Mouse (Mus musculus) lung, adult 2 months (tissue): Measurements from ENCODE around the gene Fbxo41. TPM values are rescaled to one million over a fixed set of nuclear protein-coding genes. Genes with fewer than 3 reads are reported as not detected.
"Not testable (repeated sequence)": the region's sequence is repeated elsewhere in the genome, so short reads cannot be mapped to it uniquely, and the experiment has no call there.

Source experiments
- DNase-seq: peaks from one replicate; pipeline ENCODE4 v3.0.0; 2022
- H3K4me1 ChIP-seq: fragments of 200-500 bp; 2 replicates; pipeline ENCODE4 v1.6.1; 2011; ENCODE audit warnings: low read length; ENCODE audit not compliant: control insufficient read depth, insufficient read depth
- H3K4me3 ChIP-seq: fragments of 200-500 bp; replicated peaks from 2 replicates; pipeline ENCODE3; 2011; ENCODE audit warnings: low read depth, mild to moderate bottlenecking, control low read depth, low read length; ENCODE audit errors: extremely low read depth
- CTCF ChIP-seq: fragments of 200-500 bp; IDR thresholded peaks from 2 replicates; pipeline ENCODE4 v1.5.1; 2011; ENCODE audit warnings: mild to moderate bottlenecking, low read length, control low read depth; ENCODE audit not compliant: insufficient read depth
- POLR2A ChIP-seq: fragments of 200-500 bp; IDR thresholded peaks from 2 replicates; pipeline ENCODE4 v1.6.1; 2011; ENCODE audit warnings: low read depth, mild to moderate bottlenecking, control low read depth, low read length, borderline replicate concordance; ENCODE audit errors: extremely low read depth
- WGBS: fragments of 180-500 bp; shearing (Covaris S2); methylation state at CpG from one replicate; pipeline ENCODE4 v1.1.7; 2018; 5-methylcytosine and 5-hydroxymethylcytosine counted together
- polyA plus RNA-seq: library from polyadenylated mRNA; depleted of rRNA; stranded (reverse); fragments of >200 nt; gene quantifications from 2 replicates; pipeline ENCODE4 v1.2.3, GENCODE M21; 2012

Gene Fbxo41
- polyA plus RNA-seq, 1 experiment = 0.09 TPM

GRCm38 (mm10) chr6:85451664-85452410 is 51.0 kb downstream of the Fbxo41 start, which contains the start of gene Pradc1:
Gene Pradc1, minus strand, starts transcription at chr6:85451970.
- Histone ChIP-seq H3K4me1 (peaks cover 10% of the 10 kb centered on the region), H3K4me3 (peak within 1 kb of the TSS; percentile 97)
- TF ChIP-seq CTCF (no peak), POLR2A (peak; percentile 76; the same call in 1 of the 2 replicates)
- peak; percentile 94 for DNase-seq
- WGBS = under 1% methylated on average over 54 of the region's 54 CpGs

DNA sequence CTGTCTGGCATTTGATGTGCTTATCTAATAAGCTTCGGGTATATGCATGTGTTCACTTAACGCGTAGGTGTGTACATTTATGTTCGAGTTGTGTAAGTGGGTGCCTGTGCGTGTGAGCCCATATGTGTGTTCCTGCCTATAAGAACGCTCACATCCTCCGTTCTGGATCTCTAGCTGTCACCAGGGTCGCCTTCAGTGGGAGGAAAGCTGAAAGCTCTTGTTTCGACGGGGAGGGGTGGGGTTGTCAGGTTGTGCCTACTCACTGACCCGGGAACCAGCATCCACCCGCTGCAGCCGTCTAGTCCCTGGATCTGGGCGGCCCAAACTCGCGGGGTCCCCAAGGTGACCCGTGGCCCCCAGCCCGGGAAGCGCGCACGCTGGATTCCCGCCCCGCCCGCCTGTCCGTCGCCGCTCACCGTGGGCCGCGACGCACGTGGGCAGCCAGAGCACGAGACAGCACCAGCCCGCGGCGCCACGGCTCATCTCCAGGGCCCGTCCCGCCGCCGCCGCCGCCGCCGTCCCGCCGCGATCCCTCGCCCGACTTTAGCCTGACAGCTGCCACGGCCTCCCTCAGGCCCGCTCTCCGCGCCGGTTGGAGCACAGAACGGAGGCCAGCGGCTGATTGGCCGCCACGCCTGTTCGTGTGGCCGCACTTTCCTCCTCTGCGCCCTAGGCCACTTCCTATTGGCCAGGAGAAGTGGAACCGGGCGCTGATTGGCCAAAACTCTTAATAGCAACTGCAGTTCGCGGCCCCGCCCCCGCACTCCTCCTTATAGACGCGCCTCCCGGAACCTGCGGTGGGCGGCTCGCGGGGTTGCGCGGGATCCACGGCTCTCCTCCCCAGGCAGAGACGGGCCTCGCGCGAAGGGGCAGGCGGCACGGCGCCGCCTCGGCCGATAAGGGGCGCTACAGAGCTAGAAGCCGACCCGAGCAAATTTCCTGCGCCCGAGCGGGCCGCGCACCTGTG is 51.8 kb downstream of the Fbxo41 start, which contains the start of gene Cct7:
Gene Cct7, plus strand, starts transcription at position 818 of the 967 bp plus-strand sequence.
- H3K4me3 ChIP-seq = peak within 1 kb of the TSS; percentile 97
- DNase-seq = peak; percentile 97
- H3K4me1 ChIP-seq = peaks cover 10% of the 10 kb centered on the region
- TF ChIP-seq POLR2A (no peak; the same call in 1 of the 2 replicates), CTCF (peak; percentile 20; the same call in 1 of the 2 replicates)
- 2% methylated on average over 96 of the region's 96 CpGs for WGBS

DNA sequence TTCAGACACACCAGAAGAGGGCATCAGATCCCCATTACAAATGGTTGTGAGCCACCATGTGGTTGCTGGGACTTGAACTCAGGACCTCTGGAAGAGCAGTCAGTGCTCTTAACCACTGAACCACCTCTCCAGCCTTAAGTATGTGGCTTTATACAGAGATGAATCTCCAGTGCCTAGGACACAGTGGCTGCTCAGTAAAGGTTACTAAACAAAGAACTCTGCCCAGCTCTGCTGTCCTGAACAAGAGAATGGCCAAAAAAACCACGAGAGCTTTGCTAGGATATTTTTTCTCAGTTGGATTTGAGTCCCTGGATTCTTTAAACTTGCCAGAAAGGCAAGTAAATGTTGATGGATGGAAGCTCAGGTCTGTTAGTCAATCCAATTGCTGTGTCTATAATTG is 52.7 kb downstream of the Fbxo41 start:
- not testable (repeated sequence) for H3K4me3 ChIP-seq, DNase-seq
- WGBS = 54% methylated on average over 1 of the region's 1 CpGs
- H3K4me1 ChIP-seq = peaks cover 10% of the 10 kb centered on the region

DNA sequence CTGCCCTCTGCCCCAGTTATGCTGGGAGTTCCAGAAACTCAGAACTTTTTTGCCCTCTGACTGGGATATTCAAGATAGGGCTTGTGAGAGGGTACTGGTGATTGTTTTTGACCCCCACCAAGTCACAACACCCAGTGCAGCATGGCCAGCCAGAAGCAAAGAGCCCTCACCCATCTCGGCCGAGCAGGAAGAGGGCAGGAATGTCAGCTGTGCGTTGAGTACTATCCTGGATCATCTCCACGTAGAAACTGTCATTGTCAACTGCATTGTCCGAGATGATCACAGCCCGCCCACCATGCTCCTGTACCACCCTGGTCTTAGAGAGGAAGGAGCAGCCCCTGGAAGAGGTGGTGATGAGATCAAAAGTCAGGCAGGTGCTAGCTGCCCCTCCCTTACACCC is 55.4 kb downstream of the Fbxo41 start:
- WGBS = 76% methylated on average over 6 of the region's 6 CpGs
- no peak for DNase-seq
- peaks cover 3% of the 10 kb centered on the region; the same call in 1 of the 2 replicates for H3K4me1 ChIP-seq
- H3K4me3 ChIP-seq = no peak overlapping the region
- TF ChIP-seq CTCF = no peak
- no peak for TF ChIP-seq POLR2A

- 87% methylated on average over 5 of the region's 5 CpGs for WGBS
- no peak for TF ChIP-seq CTCF
- TF ChIP-seq POLR2A = no peak
- Histone ChIP-seq H3K4me1 (peaks cover 3% of the 10 kb centered on the region; the same call in 1 of the 2 replicates), H3K4me3 (no peak overlapping the region)
- no peak for DNase-seq
Measured at GRCm38 (mm10) chr6:85445286-85445685, 57.5 kb downstream of the Fbxo41 start.

DNA sequence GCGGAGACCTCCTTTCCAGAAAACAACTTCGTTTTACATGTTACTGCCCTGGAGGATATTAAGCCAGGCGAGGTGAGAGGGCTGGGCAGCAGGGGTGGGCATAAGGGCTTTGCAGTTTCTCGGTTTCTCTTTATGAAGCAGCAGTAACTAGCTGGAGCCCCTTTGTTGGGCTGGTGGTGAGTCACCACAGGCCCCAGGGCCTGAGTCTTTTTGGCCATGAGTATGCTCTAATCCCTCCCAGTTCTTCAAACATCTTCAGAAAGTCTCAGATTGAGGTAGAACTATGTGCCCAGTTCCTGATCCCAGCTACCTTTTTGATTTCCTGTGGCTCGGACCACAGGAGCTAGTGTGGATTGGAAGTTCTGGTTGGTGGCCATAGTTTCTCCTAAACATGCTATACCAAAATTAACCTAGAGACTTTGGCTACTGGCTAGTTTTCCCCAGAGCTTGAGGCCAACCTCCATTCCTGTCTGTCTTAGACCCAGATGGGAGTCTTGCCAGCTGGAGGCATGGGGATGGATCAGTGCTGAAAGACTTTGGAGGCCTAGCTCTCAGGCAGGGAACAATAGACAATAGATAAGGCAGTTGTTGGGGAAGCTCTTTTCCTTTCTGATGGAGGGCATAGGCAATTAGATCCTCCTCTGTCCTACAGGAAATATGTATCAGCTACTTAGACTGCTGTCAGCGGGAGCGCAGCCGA is 58.4 kb downstream of the Fbxo41 start:
- no peak for DNase-seq
- Histone ChIP-seq H3K4me1 (peaks cover 3% of the 10 kb centered on the region; the same call in 1 of the 2 replicates), H3K4me3 (no peak overlapping the region)
- no peak for TF ChIP-seq POLR2A
- 76% methylated on average over 8 of the region's 8 CpGs for WGBS

- no peak for DNase-seq
- TF ChIP-seq CTCF = no peak
- TF ChIP-seq POLR2A = no peak
- Histone ChIP-seq H3K4me1 (peaks cover 3% of the 10 kb centered on the region; the same call in 1 of the 2 replicates), H3K4me3 (no peak overlapping the region)
- 76% methylated on average over 3 of the region's 3 CpGs for WGBS
Measured at GRCm38 (mm10) chr6:85443488-85444233, 59.1 kb downstream of the Fbxo41 start.

- WGBS = 71% methylated on average over 4 of the region's 4 CpGs
- Histone ChIP-seq H3K4me3 (no peak overlapping the region), H3K4me1 (peaks cover 4% of the 10 kb centered on the region)
- TF ChIP-seq CTCF (no peak), POLR2A (no peak)
- no peak for DNase-seq
Measured at GRCm38 (mm10) chr6:85441142-85441541, 61.7 kb downstream of the Fbxo41 start.
